ENCODE assay signal across 20 mouse cellular contexts in genomic region chr15:83531961-83532469, GRCm38 (mm10). TPM values are rescaled to one million over a fixed set of nuclear protein-coding genes. Genes with fewer than 3 reads are reported as not detected.
A peak's percentile ranks its signal among the peaks of the same experiment; 100 is the strongest.
DNase-seq lines count a peak whose midpoint lies in the region; ATAC-seq and TF ChIP-seq lines count a peak whose summit lies in the region.
"Had no signal": no experiment of that assay in that cellular context is flagged by ENCODE, and none has a peak within 500 bp of the region (broad histone marks: within the 10 kb centered on the region; RNA-seq: fewer than 3 reads in every experiment).

No protein-coding gene starts in this region.

- no peak for TF ChIP-seq POLR2A in ES-Bruce4 (IDR thresholded peaks at IDR 0.05; ENCODE audit: insufficient read depth, low read length)
- TF ChIP-seq POLR2A in brain, embryonic 14.5 days (IDR thresholded peaks at IDR 0.05; ENCODE audit: borderline replicate concordance, extremely low read depth, insufficient read depth, insufficient read length, poor library complexity, severe bottlenecking) = no peak

- H3K9ac ChIP-seq in hindbrain, postnatal 0 days (replicated peaks; ENCODE audit: low read length) = no peak overlapping the region
- H3K9ac ChIP-seq in hindbrain, embryonic 14.5 days = no peak overlapping the region
- no peak overlapping the region for H3K9ac ChIP-seq in lung, embryonic 14.5 days
- H3K9ac ChIP-seq in ES-Bruce4 (ENCODE audit: low read depth, poor library complexity, severe bottlenecking) = no peak overlapping the region
- H3K9ac ChIP-seq: embryonic facial prominence, embryonic 13.5 days; forebrain, embryonic 12.5 days; intestine, embryonic 15.5 days; neural tube, embryonic 15.5 days had no signal

- 84% methylated on average over 5 of the region's 5 CpGs for WGBS in hindbrain, postnatal 0 days
- 88% methylated on average over 5 of the region's 5 CpGs for WGBS in hindbrain, embryonic 14.5 days
- WGBS in lung, embryonic 14.5 days = 80% methylated on average over 5 of the region's 5 CpGs

- H3K36me3 ChIP-seq in hindbrain, postnatal 0 days (ENCODE audit: insufficient read depth, low read length) = no peaks in the 10 kb centered on the region
- no peaks in the 10 kb centered on the region for H3K36me3 ChIP-seq in hindbrain, embryonic 14.5 days (replicated peaks; ENCODE audit: control insufficient read depth, insufficient read depth)
- H3K36me3 ChIP-seq in lung, embryonic 14.5 days (ENCODE audit: insufficient read depth) = no peaks in the 10 kb centered on the region
- no peaks in the 10 kb centered on the region for H3K36me3 ChIP-seq in ES-Bruce4 (ENCODE audit: control insufficient read depth, insufficient read depth, low read length, poor library complexity, severe bottlenecking)
- H3K36me3 ChIP-seq: embryonic facial prominence, embryonic 13.5 days; forebrain, embryonic 12.5 days; hindbrain, embryonic 10.5 days; intestine, embryonic 15.5 days; neural tube, embryonic 15.5 days had no signal

- H3K4me2 ChIP-seq in hindbrain, postnatal 0 days (ENCODE audit: low read depth, low read length) = no peak overlapping the region
- no peak overlapping the region for H3K4me2 ChIP-seq in hindbrain, embryonic 14.5 days (replicated peaks)
- no peak overlapping the region for H3K4me2 ChIP-seq in lung, embryonic 14.5 days
- H3K4me2 ChIP-seq: embryonic facial prominence, embryonic 13.5 days; forebrain, embryonic 12.5 days; intestine, embryonic 15.5 days; neural tube, embryonic 15.5 days had no signal

- no peak for ATAC-seq in hindbrain, postnatal 0 days
- ATAC-seq in hindbrain, embryonic 14.5 days (ENCODE audit: low FRiP score) = no peak
- no peak for ATAC-seq in lung, embryonic 14.5 days (ENCODE audit: insufficient read depth)
- ATAC-seq: CD4-positive, CD25-positive, alpha-beta regulatory T cell, adult 4 months; intestine, embryonic 15.5 days had no signal

- DNase-seq in hindbrain, postnatal 0 days (ENCODE audit: low spot score) = no peak
- no peak for DNase-seq in hindbrain, embryonic 14.5 days (ENCODE audit: low spot score)
- DNase-seq in lung, embryonic 14.5 days = no peak
- no peak for DNase-seq in lung, postnatal 14 days
- DNase-seq in brain, embryonic 14.5 days (ENCODE audit: low read depth) = no peak
- DNase-seq in thymus, postnatal 14 days = no peak
- no peak for DNase-seq in right cerebral cortex, postnatal 10 days (ENCODE audit: low spot score in 2 of 2)
- DNase-seq: cerebellum, adult 11-12 months; retina, postnatal 1 day had no signal

- H3K9me3 ChIP-seq in hindbrain, postnatal 0 days (ENCODE audit: low read length) = no peaks in the 10 kb centered on the region
- no peaks in the 10 kb centered on the region for H3K9me3 ChIP-seq in hindbrain, embryonic 14.5 days (ENCODE audit: control insufficient read depth, low read length)
- H3K9me3 ChIP-seq in lung, embryonic 14.5 days (ENCODE audit: low read depth, low read length) = no peaks in the 10 kb centered on the region
- no peaks in the 10 kb centered on the region for H3K9me3 ChIP-seq in ES-Bruce4 (replicated peaks; ENCODE audit: control insufficient read depth, insufficient read depth, low read length, poor library complexity, severe bottlenecking)
- H3K9me3 ChIP-seq: embryonic facial prominence, embryonic 13.5 days; forebrain, embryonic 12.5 days; heart, embryonic 10.5 days; hindbrain, embryonic 10.5 days; intestine, embryonic 15.5 days; neural tube, embryonic 15.5 days had no signal

- H3K4me3 ChIP-seq in hindbrain, postnatal 0 days (ENCODE audit: low read length) = no peak overlapping the region
- no peak overlapping the region for H3K4me3 ChIP-seq in hindbrain, embryonic 14.5 days (replicated peaks; ENCODE audit: low read length)
- no peak overlapping the region for H3K4me3 ChIP-seq in lung, embryonic 14.5 days (ENCODE audit: low read depth, low read length)
- H3K4me3 ChIP-seq in ES-Bruce4 (ENCODE audit: low read depth, low read length) = no peak overlapping the region
- H3K4me3 ChIP-seq: embryonic facial prominence, embryonic 13.5 days; forebrain, embryonic 12.5 days; heart, embryonic 10.5 days; hindbrain, embryonic 10.5 days; intestine, embryonic 15.5 days; neural tube, embryonic 15.5 days had no signal

- 0 out of 2 replicates have a peak, but pooled peaks cover 12% of the 10 kb centered on the region for H3K27me3 ChIP-seq in hindbrain, postnatal 0 days (ENCODE audit: insufficient read depth, low read length)
- H3K27me3 ChIP-seq in hindbrain, embryonic 14.5 days (ENCODE audit: control insufficient read depth, insufficient read depth, low read length) = peaks cover 13% of the 10 kb centered on the region
- H3K27me3 ChIP-seq in lung, embryonic 14.5 days (ENCODE audit: insufficient read depth, low read length) = peaks cover 10% of the 10 kb centered on the region
- H3K27me3 ChIP-seq in ES-Bruce4 (ENCODE audit: control insufficient read depth, insufficient read depth, low read length, poor library complexity, severe bottlenecking) = no peaks in the 10 kb centered on the region

- TF ChIP-seq CTCF in hindbrain, postnatal 0 days (IDR thresholded peaks at IDR 0.05; ENCODE audit: low read depth) = peak; percentile 48
- TF ChIP-seq CTCF in lung, embryonic 14.5 days (IDR thresholded peaks at IDR 0.05; ENCODE audit: low read depth) = peak; percentile 55
- TF ChIP-seq CTCF in ES-Bruce4 (IDR thresholded peaks at IDR 0.05; ENCODE audit: low read depth, low read length) = peak; percentile 60
- TF ChIP-seq CTCF in brain, embryonic 14.5 days (IDR thresholded peaks at IDR 0.05; ENCODE audit: borderline replicate concordance, extremely low read depth, insufficient read depth, insufficient read length) = peak; percentile 40; the same call in 1 of the 2 replicates

- no peak for TF ChIP-seq EP300 in ES-Bruce4 (IDR thresholded peaks at IDR 0.05; ENCODE audit: insufficient read depth, low read depth, low read length)

- no peak overlapping the region for H3K27ac ChIP-seq in hindbrain, postnatal 0 days
- H3K27ac ChIP-seq in hindbrain, embryonic 14.5 days = no peak overlapping the region
- H3K27ac ChIP-seq in lung, embryonic 14.5 days (ENCODE audit: low read depth) = no peak overlapping the region
- H3K27ac ChIP-seq in ES-Bruce4 (ENCODE audit: insufficient read depth, low read length) = no peak overlapping the region
- H3K27ac ChIP-seq: embryonic facial prominence, embryonic 13.5 days; forebrain, embryonic 12.5 days; heart, embryonic 10.5 days; hindbrain, embryonic 10.5 days; intestine, embryonic 15.5 days; neural tube, embryonic 15.5 days had no signal

- peaks cover 2% of the 10 kb centered on the region; the same call in 1 of the 2 replicates for H3K4me1 ChIP-seq in hindbrain, postnatal 0 days (ENCODE audit: insufficient read depth, low read length)
- H3K4me1 ChIP-seq in hindbrain, embryonic 14.5 days (replicated peaks; ENCODE audit: control insufficient read depth, insufficient read depth, low read length) = no peaks in the 10 kb centered on the region
- peaks cover 3% of the 10 kb centered on the region for H3K4me1 ChIP-seq in lung, embryonic 14.5 days (ENCODE audit: insufficient read depth)
- peaks cover 10% of the 10 kb centered on the region for H3K4me1 ChIP-seq in ES-Bruce4 (ENCODE audit: control insufficient read depth, insufficient read depth, low read length)

RNA-seq across cellular contexts. Expression of gene Bik, which starts 5.4 kb away (rescaled TPM):
- 0.16 and 0.97 TPM in 2 replicates for total RNA-seq in hindbrain, postnatal 0 days (2014; rRNA removed)
- 0.68 and 1.3 TPM in 2 replicates for polyA plus RNA-seq in hindbrain, postnatal 0 days (2015; fragmentation: Nextera tagmentation; extraction: Ambion mirVana)
- polyA plus RNA-seq in hindbrain, embryonic 14.5 days (2014; fragmentation: Nextera tagmentation; extraction: Ambion mirVana) = 0.84 and 1.1 TPM in 2 replicates
- 12.1 and 14.2 TPM in 2 replicates for polyA plus RNA-seq in lung, embryonic 14.5 days (2014; fragmentation: Nextera tagmentation; extraction: Ambion mirVana)
- 3.7 and 6.5 TPM in 2 replicates for polyA plus RNA-seq in ES-Bruce4 (2011; ENCODE audit: insufficient read depth, insufficient read length, low read depth, missing spikeins)
- polyA plus RNA-seq in brain, embryonic 14.5 days (2012; rRNA removed) = 0.71 and 1.3 TPM in 2 replicates
- total RNA-seq: common myeloid progenitor, adult 5-6 weeks; left cerebral cortex, adult 18-20 months; monocyte, adult 5-6 weeks had no signal

RNA-seq across cellular contexts. Expression of gene Ttll1, which starts 21.3 kb away (rescaled TPM):
- 36.2 and 39.2 TPM in 2 replicates for total RNA-seq in hindbrain, postnatal 0 days (2014; rRNA removed)
- 91.9 and 104 TPM in 2 replicates for polyA plus RNA-seq in hindbrain, postnatal 0 days (2015; fragmentation: Nextera tagmentation; extraction: Ambion mirVana)
- polyA plus RNA-seq in hindbrain, embryonic 14.5 days (2014; fragmentation: Nextera tagmentation; extraction: Ambion mirVana) = 59.5 and 74.7 TPM in 2 replicates
- polyA plus RNA-seq in lung, embryonic 14.5 days (2014; fragmentation: Nextera tagmentation; extraction: Ambion mirVana) = 13.8 and 15.1 TPM in 2 replicates
- 13.6 and 19.1 TPM in 2 replicates for polyA plus RNA-seq in ES-Bruce4 (2011; ENCODE audit: insufficient read depth, insufficient read length, low read depth, missing spikeins)
- polyA plus RNA-seq in brain, embryonic 14.5 days (2012; rRNA removed) = 58.1 and 89.6 TPM in 2 replicates

RNA-seq across cellular contexts. Expression of gene Tspo, which starts 31.4 kb away (rescaled TPM):
- total RNA-seq in hindbrain, postnatal 0 days (2014; rRNA removed) = 5.0 and 9.6 TPM in 2 replicates
- 17.1 and 17.3 TPM in 2 replicates for polyA plus RNA-seq in hindbrain, postnatal 0 days (2015; fragmentation: Nextera tagmentation; extraction: Ambion mirVana)
- polyA plus RNA-seq in hindbrain, embryonic 14.5 days (2014; fragmentation: Nextera tagmentation; extraction: Ambion mirVana) = 10.0 and 12.2 TPM in 2 replicates
- 76.9 and 83.9 TPM in 2 replicates for polyA plus RNA-seq in lung, embryonic 14.5 days (2014; fragmentation: Nextera tagmentation; extraction: Ambion mirVana)
- 25.9 and 31.9 TPM in 2 replicates for polyA plus RNA-seq in ES-Bruce4 (2011; ENCODE audit: insufficient read depth, insufficient read length, low read depth, missing spikeins)
- polyA plus RNA-seq in brain, embryonic 14.5 days (2012; rRNA removed) = 7.1 and 9.9 TPM in 2 replicates

RNA-seq across cellular contexts. Expression of gene Mcat, which starts 31.6 kb away (rescaled TPM):
- total RNA-seq in hindbrain, postnatal 0 days (2014; rRNA removed) = 50.1 and 54.2 TPM in 2 replicates
- polyA plus RNA-seq in hindbrain, postnatal 0 days (2015; fragmentation: Nextera tagmentation; extraction: Ambion mirVana) = 35.2 and 36.9 TPM in 2 replicates
- polyA plus RNA-seq in hindbrain, embryonic 14.5 days (2014; fragmentation: Nextera tagmentation; extraction: Ambion mirVana) = 33.2 and 37.6 TPM in 2 replicates
- polyA plus RNA-seq in lung, embryonic 14.5 days (2014; fragmentation: Nextera tagmentation; extraction: Ambion mirVana) = 38.8 and 43.1 TPM in 2 replicates
- 25.1 and 28.1 TPM in 2 replicates for polyA plus RNA-seq in ES-Bruce4 (2011; ENCODE audit: insufficient read depth, insufficient read length, low read depth, missing spikeins)
- polyA plus RNA-seq in brain, embryonic 14.5 days (2012; rRNA removed) = 32.8 and 38.7 TPM in 2 replicates
